Mouse (Mus musculus) naive thymus-derived CD4-positive, alpha-beta T cell, adult 5 months (primary cell): ENCODE measurements around the gene D5Ertd577e. TPM values are rescaled to one million over a fixed set of nuclear protein-coding genes. Genes with fewer than 3 reads are reported as not detected.

Source experiments
- polyA plus RNA-seq: library from polyadenylated mRNA; unstranded; fragments of 100-300 nt; shearing (Covaris generic); gene quantifications from one replicate; pipeline ENCODE4 v1.2.1, GENCODE M21; 2017

Gene D5Ertd577e
- polyA plus RNA-seq = 0.17 TPM

DNA sequence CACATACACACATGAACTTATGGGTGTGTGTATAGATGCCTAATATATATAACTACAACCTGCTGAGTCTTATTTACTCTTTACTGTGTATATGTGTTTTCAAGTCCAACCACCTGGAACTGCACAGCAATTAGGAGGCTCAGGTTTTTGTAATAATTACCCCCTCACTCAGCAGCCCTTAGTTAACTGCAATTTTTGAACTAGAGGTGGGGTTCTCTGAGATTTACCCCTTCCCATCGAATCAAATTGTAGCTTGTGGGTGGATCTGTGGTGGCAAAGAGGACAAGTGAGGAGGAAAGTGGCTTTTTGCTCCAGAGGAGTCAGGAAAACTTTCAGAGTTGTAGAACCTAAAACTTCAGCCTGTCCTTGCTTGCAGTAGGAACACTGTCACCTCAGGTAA, at the start of gene D5Ertd577e:
Gene D5Ertd577e, plus strand, starts transcription at position 301 of the 400 bp plus-strand sequence.

DNA sequence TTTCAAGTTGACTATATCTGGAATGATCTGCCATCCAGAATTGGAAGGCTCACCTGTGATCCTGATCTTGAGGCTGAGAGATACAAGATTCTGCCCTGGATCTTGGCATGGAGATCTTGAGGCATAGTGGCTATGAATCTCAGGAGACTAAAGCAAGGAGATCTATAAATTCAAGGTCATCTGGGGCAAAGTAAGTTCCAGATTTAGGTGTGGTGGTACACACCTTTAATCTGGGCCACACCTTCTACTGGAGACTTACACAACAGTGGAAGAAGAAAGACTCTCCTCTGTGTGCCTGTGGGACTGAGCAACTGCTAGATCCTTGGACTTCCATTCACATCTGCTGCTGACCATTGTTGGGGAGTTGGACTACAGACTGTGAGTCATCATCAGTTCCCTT, 53.9 kb downstream of the D5Ertd577e start, which contains the start of gene Gm3286:
Gene Gm3286, plus strand, starts transcription at position 301 of the 400 bp plus-strand sequence.

Other genes with a start within 250 kb of the D5Ertd577e start
- gene Gm10424, start 184.0 kb upstream of the D5Ertd577e start, polyA plus RNA-seq = not detected
- not detected for gene Gm3259, start 150.9 kb upstream of the D5Ertd577e start, polyA plus RNA-seq
- not detected for gene Gm3286, start 54.0 kb downstream of the D5Ertd577e start, polyA plus RNA-seq
- gene Gm7971, start 138.1 kb downstream of the D5Ertd577e start, polyA plus RNA-seq = not detected